Mouse (Mus musculus) gastrocnemius, adult 8-10 months (tissue): ENCODE data around the gene Otoa. TPM values are rescaled to one million over a fixed set of nuclear protein-coding genes. Genes with fewer than 3 reads are reported as not detected.

Experiments used
- total RNA-seq, 4 experiments: library from RNA; stranded (reverse); gene quantifications; 2 replicates each; pipeline ENCODE4 v1.2.4; 2022

Gene Otoa
- total RNA-seq, 4 experiments from 2014 or later, result 0.05 to 0.21 TPM; not detected in 2

Other genes with a start within 250 kb of the Otoa start
- gene Eef2k, start 238.8 kb upstream of the Otoa start, total RNA-seq, result 10 to 100 TPM; 60.0 to 79.0 (median 75.1) TPM
- 10 to 100 TPM in 1 of 4 experiments, 1 to 10 TPM in 3; 7.7 to 11.2 (median 8.4) TPM for gene Polr3e, start 163.9 kb upstream of the Otoa start, total RNA-seq
- 1 to 10 TPM; 1.2 to 2.7 (median 1.6) TPM for gene Cdr2, start 99.3 kb upstream of the Otoa start, total RNA-seq
- not detected for gene Mfsd13b, start 99.1 kb upstream of the Otoa start, total RNA-seq
- 10 to 100 TPM; 20.4 to 26.1 (median 23.6) TPM for gene Mettl9, start 47.2 kb upstream of the Otoa start, total RNA-seq
- gene Igsf6, start 7.1 kb upstream of the Otoa start, total RNA-seq, result under 1 TPM in 3 of 4 experiments, not detected in 1; 0.13 to 0.36 (median 0.20) TPM